Mouse (Mus musculus) kidney, adult 2 months (tissue): ENCODE results near the gene Mtfmt. TPM values are rescaled to one million over a fixed set of nuclear protein-coding genes. Genes with fewer than 3 reads are reported as not detected.

Source experiments
- DNase-seq: peaks from one replicate; pipeline ENCODE4 v3.0.0; 2021
- H3K27ac ChIP-seq: fragments of 200-500 bp; 2 replicates; pipeline ENCODE4 v1.5.1; 2012; ENCODE audit warnings: low read depth, low read length, control low read depth, inconsistent platforms; ENCODE audit not compliant: insufficient read depth
- H3K27me3 ChIP-seq: fragments of 200-500 bp; replicated peaks from 2 replicates; pipeline ENCODE4 v1.6.1; 2012; ENCODE audit warnings: mild to moderate bottlenecking, moderate library complexity, low read length, inconsistent platforms; ENCODE audit not compliant: control insufficient read depth, insufficient read depth
- H3K36me3 ChIP-seq: fragments of 200-500 bp; 2 replicates; pipeline ENCODE4 v1.6.1; 2012; ENCODE audit warnings: mild to moderate bottlenecking, moderate library complexity, low read length, inconsistent platforms; ENCODE audit not compliant: control insufficient read depth, insufficient read depth
- H3K4me1 ChIP-seq: fragments of 200-500 bp; 2 replicates; pipeline ENCODE4 v1.6.1; 2011; ENCODE audit warnings: low read length; ENCODE audit not compliant: control insufficient read depth, insufficient read depth
- H3K4me3 ChIP-seq: fragments of 200-500 bp; 2 replicates; pipeline ENCODE4 v1.5.1; 2011; ENCODE audit warnings: mild to moderate bottlenecking, low read depth, low read length, control low read depth; ENCODE audit not compliant: insufficient read depth
- CTCF ChIP-seq: fragments of 200-500 bp; conservative IDR thresholded peaks from 2 replicates; pipeline ENCODE4 v1.5.1; 2011; ENCODE audit warnings: low read depth, mild to moderate bottlenecking, control low read depth, low read length, moderate library complexity, mixed read lengths; ENCODE audit not compliant: insufficient read depth, insufficient read length
- POLR2A ChIP-seq: fragments of 200-500 bp; IDR thresholded peaks from one replicate; pipeline ENCODE4 v1.6.1; 2011; ENCODE audit warnings: low read depth, low read length, control low read depth
- WGBS: fragments of 180-500 bp; shearing (Covaris S2); methylation state at CpG from one replicate; pipeline ENCODE4 v1.1.7; 2018; 5-methylcytosine and 5-hydroxymethylcytosine counted together
- polyA plus RNA-seq: library from polyadenylated mRNA; depleted of rRNA; stranded (reverse); fragments of >200 nt; gene quantifications from 2 replicates; pipeline ENCODE4 v1.2.3, GENCODE M21; 2012

Mtfmt gene
- polyA plus RNA-seq, 1 experiment: 11.5 TPM

GRCm38 (mm10) chr9:65408871-65409295, 26.7 kb upstream of the Mtfmt start:
- H3K36me3 ChIP-seq: no peaks in the 10 kb centered on the region
- no peak overlapping the region for H3K4me3 ChIP-seq
- H3K4me1 ChIP-seq: peaks cover 22% of the 10 kb centered on the region
- WGBS: 29% methylated on average over 5 of the region's 5 CpGs
- no peak overlapping the region for H3K27ac ChIP-seq
- no peaks in the 10 kb centered on the region for H3K27me3 ChIP-seq
- TF ChIP-seq CTCF (no peak), POLR2A (no peak)
- DNase-seq: peak; percentile 94

- TF ChIP-seq CTCF (no peak), POLR2A (no peak)
- H3K36me3 ChIP-seq: no peaks in the 10 kb centered on the region
- no peaks in the 10 kb centered on the region for H3K27me3 ChIP-seq
- DNase-seq: no peak
- 94% methylated on average over 8 of the region's 8 CpGs for WGBS
- peaks cover 17% of the 10 kb centered on the region for H3K4me1 ChIP-seq
- H3K27ac ChIP-seq: no peak overlapping the region
- H3K4me3 ChIP-seq: no peak overlapping the region
Observed at GRCm38 (mm10) chr9:65410378-65410777, 25.2 kb upstream of the Mtfmt start.

- WGBS: 71% methylated on average over 3 of the region's 3 CpGs
- Histone ChIP-seq H3K4me3 (no peak overlapping the region), H3K36me3 (no peaks in the 10 kb centered on the region), H3K4me1 (peaks cover 17% of the 10 kb centered on the region), H3K27me3 (no peaks in the 10 kb centered on the region), H3K27ac (no peak overlapping the region)
- no peak for DNase-seq
- no peak for TF ChIP-seq CTCF
- TF ChIP-seq POLR2A: no peak
Observed at GRCm38 (mm10) chr9:65411326-65411725, 24.3 kb upstream of the Mtfmt start.

- Histone ChIP-seq H3K4me3 (no peak overlapping the region), H3K27me3 (no peaks in the 10 kb centered on the region), H3K4me1 (0 out of 2 replicates have a peak, but pooled peaks cover 3% of the 10 kb centered on the region), H3K36me3 (no peaks in the 10 kb centered on the region), H3K27ac (no peak overlapping the region)
- DNase-seq: no peak
- TF ChIP-seq CTCF (0 out of 2 replicates have a peak, but pooled peaks have one; percentile 16), POLR2A (no peak)
- WGBS: 53% methylated on average over 3 of the region's 3 CpGs
Observed at GRCm38 (mm10) chr9:65417738-65418137, 17.8 kb upstream of the Mtfmt start.

- no peak for DNase-seq
- TF ChIP-seq POLR2A (no peak), CTCF (peak; percentile 47; the same call in 1 of the 2 replicates)
- WGBS: 64% methylated on average over 3 of the region's 3 CpGs
Observed at GRCm38 (mm10) chr9:65419633-65420032, 15.9 kb upstream of the Mtfmt start.

GRCm38 (mm10) chr9:65422760-65423501, 12.7 kb upstream of the Mtfmt start, which contains the start of gene Slc51b:
Slc51b (minus strand) TSS chr9:65422955.
- WGBS: 57% methylated on average over 11 of the region's 11 CpGs
- DNase-seq: peak; percentile 90
- Histone ChIP-seq H3K4me3 (peak within 1 kb of the TSS; percentile 49), H3K36me3 (no peaks in the 10 kb centered on the region), H3K27ac (peak within 1 kb of the TSS; percentile 77), H3K27me3 (no peaks in the 10 kb centered on the region), H3K4me1 (peaks cover 17% of the 10 kb centered on the region)
- TF ChIP-seq POLR2A (no peak), CTCF (no peak)

More at GRCm38 (mm10) chr9:65419633-65420032, 15.9 kb upstream of the Mtfmt start:
- Histone ChIP-seq H3K27ac (no peak overlapping the region), H3K4me1 (peaks cover 10% of the 10 kb centered on the region; the same call in 1 of the 2 replicates), H3K4me3 (no peak overlapping the region), H3K36me3 (no peaks in the 10 kb centered on the region), H3K27me3 (no peaks in the 10 kb centered on the region)

GRCm38 (mm10) chr9:65424393-65424792, 11.2 kb upstream of the Mtfmt start:
- WGBS: 19% methylated on average over 3 of the region's 3 CpGs
- no peak for DNase-seq
- no peaks in the 10 kb centered on the region for H3K27me3 ChIP-seq

More at GRCm38 (mm10) chr9:65424393-65424792, 11.2 kb upstream of the Mtfmt start:
- TF ChIP-seq POLR2A: no peak
- no peak for TF ChIP-seq CTCF
- Histone ChIP-seq H3K4me1 (peaks cover 20% of the 10 kb centered on the region), H3K4me3 (no peak overlapping the region), H3K27ac (no peak overlapping the region), H3K36me3 (no peaks in the 10 kb centered on the region)
